Mouse (Mus musculus): ENCODE results near the gene Ube4a. TPM values are rescaled to one million over a fixed set of nuclear protein-coding genes. Genes with fewer than 3 reads are reported as not detected.

Gene Ube4a
- total RNA-seq, 2 experiments from 2014 or later: 92.4 to 104 TPM

Other genes with a start within 250 kb of the Ube4a start
- gene Phldb1, start 230.4 kb downstream of the Ube4a start, total RNA-seq (2021): 100 to 1,000 TPM in 1 of 2 experiments, 10 to 100 TPM in 1; 87.9 to 102 TPM
- 100 to 1,000 TPM; 112 to 118 TPM for gene Arcn1, start 197.8 kb downstream of the Ube4a start, total RNA-seq (2021)
- gene Ift46, start 197.7 kb downstream of the Ube4a start, total RNA-seq (2021): 10 to 100 TPM; 78.8 to 84.5 TPM
- 10 to 100 TPM; 23.6 to 30.9 TPM for gene Tmem25, start 166.3 kb downstream of the Ube4a start, total RNA-seq (2021)
- gene Ttc36, start 162.5 kb downstream of the Ube4a start, total RNA-seq (2021): under 1 TPM in 1 of 2 experiments, not detected in 1; 0.98 TPM
- gene Kmt2a, start 84.3 kb downstream of the Ube4a start, total RNA-seq (2021): 10 to 100 TPM; 50.5 to 54.6 TPM
- gene Atp5l, start 44.9 kb downstream of the Ube4a start, total RNA-seq (2021): 100 to 1,000 TPM; 394 to 460 TPM
- gene Cd3g, start 14.8 kb upstream of the Ube4a start, total RNA-seq (2021): not detected
- not detected for gene Cd3d, start 16.2 kb upstream of the Ube4a start, total RNA-seq (2021)
- not detected for gene Cd3e, start 44.0 kb upstream of the Ube4a start, total RNA-seq (2021)
- gene Mpzl2, start 74.2 kb upstream of the Ube4a start, total RNA-seq (2021): 1 to 10 TPM in 1 of 2 experiments, under 1 TPM in 1; 0.39 to 1.1 TPM
- gene Mpzl3, start 89.6 kb upstream of the Ube4a start, total RNA-seq (2021): 1 to 10 TPM; 3.1 to 3.7 TPM
- gene Jaml, start 113.6 kb upstream of the Ube4a start, total RNA-seq (2021): not detected
- gene Scn2b, start 152.2 kb upstream of the Ube4a start, total RNA-seq (2021): 10 to 100 TPM; 75.1 to 79.0 TPM
- gene Scn4b, start 172.8 kb upstream of the Ube4a start, total RNA-seq (2021): 1 to 10 TPM; 2.4 to 2.7 TPM
- gene BC049352, start 216.4 kb upstream of the Ube4a start, total RNA-seq (2021): under 1 TPM in 1 of 2 experiments, not detected in 1; 0.20 TPM
- not detected for gene Tmprss4, start 238.5 kb upstream of the Ube4a start, total RNA-seq (2021)

Measured in layer of hippocampus, postnatal 10 days (tissue).